Mouse (Mus musculus): Measurements from ENCODE around the gene Cacna1b. TPM values are rescaled to one million over a fixed set of nuclear protein-coding genes. Genes with fewer than 3 reads are reported as not detected.

Gene Cacna1b
- polyA plus RNA-seq, 1 experiment, result 0.01 TPM

DNA sequence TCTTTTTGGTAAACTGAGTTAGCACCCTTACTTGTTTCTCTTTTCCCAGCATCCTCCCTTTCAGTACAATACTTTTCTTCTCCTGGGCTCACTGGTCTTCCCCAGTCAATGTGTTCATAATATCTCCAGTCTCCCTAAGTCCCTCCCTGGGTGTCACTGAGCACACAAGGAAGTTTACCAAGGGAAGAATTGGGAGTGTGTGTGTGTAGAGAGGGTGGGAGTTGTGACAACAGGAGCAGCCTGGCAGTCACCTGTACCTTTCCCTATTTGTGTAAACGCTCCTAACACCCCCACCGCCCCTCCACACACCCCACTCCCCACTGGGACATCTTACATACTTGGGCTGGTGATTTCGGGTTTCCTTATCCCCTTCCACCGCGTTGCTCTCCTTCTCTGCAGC lies 84.4 kb downstream of the Cacna1b start:
- Histone ChIP-seq H3K36me3 (ENCODE audit: control insufficient read depth) (no peaks in the 10 kb centered on the region), H3K27me3 (ENCODE audit: control insufficient read depth) (peaks cover 8% of the 10 kb centered on the region)

DNA sequence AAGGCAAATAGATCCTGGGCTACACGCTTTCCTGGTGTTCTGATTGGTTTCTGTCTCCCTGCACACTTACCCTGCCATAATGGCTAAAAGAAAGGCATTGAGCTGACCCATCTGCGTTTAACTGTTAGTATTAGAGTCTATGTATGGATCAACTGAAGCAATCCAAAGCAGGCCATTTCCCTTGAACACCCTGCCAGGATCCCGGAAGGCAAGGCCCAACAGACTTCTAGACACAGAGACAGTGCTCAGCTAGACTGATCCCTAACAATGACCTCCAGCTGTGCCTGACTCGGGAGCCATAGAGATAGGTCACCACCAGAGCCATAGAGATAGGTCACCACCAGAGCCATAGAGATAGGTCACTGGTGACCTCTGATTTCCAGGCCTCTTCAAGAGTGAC lies 84.8 kb downstream of the Cacna1b start:
- no peaks in the 10 kb centered on the region for H3K4me1 ChIP-seq (ENCODE audit: control insufficient read depth)
- no peaks in the 10 kb centered on the region for H3K9me3 ChIP-seq (ENCODE audit: control insufficient read depth, low read length)
- H3K27me3 ChIP-seq (ENCODE audit: control insufficient read depth), result peaks cover 8% of the 10 kb centered on the region
- TF ChIP-seq TAL1 (IDR thresholded peaks at IDR 0.05; ENCODE audit: low read length) (no peak), GATA1 (IDR thresholded peaks at IDR 0.05; ENCODE audit: low read length) (no peak)
- H3K4me3 ChIP-seq (replicated peaks), result no peak overlapping the region
- no peaks in the 10 kb centered on the region for H3K36me3 ChIP-seq (ENCODE audit: control insufficient read depth)

More for the DNA sequence above, 84.4 kb downstream of the Cacna1b start:
- no peak overlapping the region for H3K4me3 ChIP-seq (replicated peaks)
- TF ChIP-seq GATA1 (IDR thresholded peaks at IDR 0.05; ENCODE audit: low read length), result no peak
- no peak for TF ChIP-seq TAL1 (IDR thresholded peaks at IDR 0.05; ENCODE audit: low read length)
- H3K4me1 ChIP-seq (ENCODE audit: control insufficient read depth), result no peaks in the 10 kb centered on the region
- no peaks in the 10 kb centered on the region for H3K9me3 ChIP-seq (ENCODE audit: control insufficient read depth, low read length)

DNA sequence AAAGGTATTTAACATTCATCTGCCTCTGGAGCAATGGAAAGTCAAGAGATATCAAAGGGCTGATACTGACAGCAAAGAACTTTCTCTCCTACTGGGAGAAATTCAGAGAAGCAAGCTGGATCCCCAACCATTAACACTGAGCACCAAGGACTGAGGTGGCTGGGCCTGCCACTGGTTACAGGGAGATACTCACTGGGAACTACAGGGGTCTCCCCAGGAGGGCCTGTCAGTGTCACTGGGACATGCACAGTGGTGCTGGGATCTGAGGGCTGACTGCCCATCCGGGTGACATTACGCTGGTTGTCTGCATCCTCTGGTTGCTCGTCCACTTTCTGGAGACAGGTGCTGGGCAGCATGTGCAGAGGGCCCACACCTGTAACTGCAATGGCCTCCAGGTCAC lies 85.3 kb downstream of the Cacna1b start:
- Histone ChIP-seq H3K9me3 (ENCODE audit: control insufficient read depth, low read length) (no peaks in the 10 kb centered on the region), H3K4me1 (ENCODE audit: control insufficient read depth) (no peaks in the 10 kb centered on the region), H3K27me3 (ENCODE audit: control insufficient read depth) (peaks cover 8% of the 10 kb centered on the region), H3K36me3 (ENCODE audit: control insufficient read depth) (no peaks in the 10 kb centered on the region), H3K4me3 (replicated peaks) (no peak overlapping the region)
- TF ChIP-seq TAL1 (IDR thresholded peaks at IDR 0.05; ENCODE audit: low read length), result no peak
- TF ChIP-seq GATA1 (IDR thresholded peaks at IDR 0.05; ENCODE audit: low read length), result no peak

DNA sequence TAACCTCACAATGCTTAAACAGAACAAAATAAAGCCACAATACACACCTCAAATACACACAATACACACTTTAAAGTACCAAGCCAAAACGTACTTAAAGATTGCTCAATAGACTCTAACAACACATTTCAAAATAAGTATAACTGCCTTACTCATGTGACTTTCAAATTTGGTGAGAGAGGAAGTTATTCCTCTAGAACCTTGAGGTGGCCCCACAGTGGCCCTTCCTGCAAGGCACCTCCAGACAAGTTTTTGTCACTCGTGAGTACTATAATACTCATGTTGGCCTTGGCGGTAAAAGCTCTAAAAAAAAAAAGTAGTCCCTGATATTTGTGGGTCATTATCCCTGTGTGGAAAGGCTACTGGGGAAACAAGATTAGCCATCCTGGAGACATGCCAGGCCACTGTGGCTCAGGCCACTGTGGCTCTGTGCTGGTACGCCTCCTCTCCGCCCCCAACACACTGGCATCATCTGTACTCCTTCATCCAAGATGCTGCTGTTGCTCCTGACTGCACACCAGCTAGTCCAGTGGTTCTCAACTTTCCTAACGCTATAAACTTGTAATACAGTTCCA lies 88.4 kb downstream of the Cacna1b start:
- peaks cover 8% of the 10 kb centered on the region for H3K27me3 ChIP-seq (ENCODE audit: control insufficient read depth)
- H3K4me3 ChIP-seq (replicated peaks), result no peak overlapping the region
- no peak for TF ChIP-seq GATA1 (IDR thresholded peaks at IDR 0.05; ENCODE audit: low read length)
- no peak for TF ChIP-seq TAL1 (IDR thresholded peaks at IDR 0.05; ENCODE audit: low read length)
- H3K4me1 ChIP-seq (ENCODE audit: control insufficient read depth), result no peaks in the 10 kb centered on the region
- no peaks in the 10 kb centered on the region for H3K36me3 ChIP-seq (ENCODE audit: control insufficient read depth)
- H3K9me3 ChIP-seq (ENCODE audit: control insufficient read depth, low read length), result no peaks in the 10 kb centered on the region

DNA sequence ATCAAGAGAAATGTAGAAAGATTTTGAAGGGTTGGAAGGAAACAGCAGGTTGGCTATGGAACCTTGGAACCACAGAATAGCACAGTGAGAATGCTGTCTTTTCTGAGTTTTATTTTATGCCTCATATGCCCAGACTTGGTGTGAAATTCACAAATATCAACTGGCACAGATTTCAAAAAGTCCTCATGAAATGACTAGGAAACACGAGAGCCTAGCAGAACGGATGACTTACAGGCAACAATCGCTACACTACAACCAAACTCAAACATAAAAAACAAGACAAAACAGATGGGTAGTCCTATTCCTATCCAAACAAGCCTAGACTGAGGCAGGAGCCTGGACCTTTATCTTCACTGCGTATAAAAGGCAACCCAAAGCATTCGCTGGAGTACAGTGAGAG lies 94.4 kb downstream of the Cacna1b start:
- TF ChIP-seq TAL1 (IDR thresholded peaks at IDR 0.05; ENCODE audit: low read length) (no peak), GATA1 (IDR thresholded peaks at IDR 0.05; ENCODE audit: low read length) (no peak)
- Histone ChIP-seq H3K36me3 (ENCODE audit: control insufficient read depth) (no peaks in the 10 kb centered on the region), H3K4me3 (replicated peaks) (no peak overlapping the region), H3K4me1 (ENCODE audit: control insufficient read depth) (no peaks in the 10 kb centered on the region), H3K27me3 (ENCODE audit: control insufficient read depth) (no peaks in the 10 kb centered on the region), H3K9me3 (ENCODE audit: control insufficient read depth, low read length) (no peaks in the 10 kb centered on the region)

DNA sequence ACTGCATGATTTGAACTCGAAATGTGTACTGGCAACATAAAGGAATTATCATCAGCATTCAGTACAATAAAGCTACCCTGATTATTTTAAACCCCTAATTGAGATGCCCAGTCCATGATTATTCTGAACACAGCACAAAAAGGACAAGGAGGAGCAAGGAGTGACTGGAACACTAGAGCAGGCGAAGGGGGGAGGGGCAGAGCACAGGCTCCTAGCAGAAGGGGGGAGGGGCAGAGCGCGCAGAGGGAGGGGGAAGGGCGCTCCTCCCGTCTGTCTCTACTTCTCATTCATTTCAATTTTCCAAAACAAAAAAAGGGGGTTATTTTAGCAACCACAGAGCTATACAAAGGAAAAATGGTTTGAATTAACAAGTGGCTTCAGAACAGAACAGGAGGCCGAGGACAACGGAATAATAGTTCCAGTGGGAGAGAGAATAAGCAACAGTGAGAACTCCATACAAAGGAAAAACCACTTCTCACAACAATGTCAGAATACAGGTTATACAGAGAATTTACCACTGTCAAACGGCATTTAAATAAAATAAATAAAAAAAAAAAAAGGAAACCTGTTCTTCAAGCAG lies 98.2 kb downstream of the Cacna1b start:
- Histone ChIP-seq H3K27me3 (ENCODE audit: control insufficient read depth) (no peaks in the 10 kb centered on the region), H3K4me1 (ENCODE audit: control insufficient read depth) (no peaks in the 10 kb centered on the region), H3K9me3 (ENCODE audit: control insufficient read depth, low read length) (no peaks in the 10 kb centered on the region), H3K4me3 (replicated peaks) (no peak overlapping the region), H3K36me3 (ENCODE audit: control insufficient read depth) (no peaks in the 10 kb centered on the region)
- no peak for TF ChIP-seq GATA1 (IDR thresholded peaks at IDR 0.05; ENCODE audit: low read length)
- no peak for TF ChIP-seq TAL1 (IDR thresholded peaks at IDR 0.05; ENCODE audit: low read length)

DNA sequence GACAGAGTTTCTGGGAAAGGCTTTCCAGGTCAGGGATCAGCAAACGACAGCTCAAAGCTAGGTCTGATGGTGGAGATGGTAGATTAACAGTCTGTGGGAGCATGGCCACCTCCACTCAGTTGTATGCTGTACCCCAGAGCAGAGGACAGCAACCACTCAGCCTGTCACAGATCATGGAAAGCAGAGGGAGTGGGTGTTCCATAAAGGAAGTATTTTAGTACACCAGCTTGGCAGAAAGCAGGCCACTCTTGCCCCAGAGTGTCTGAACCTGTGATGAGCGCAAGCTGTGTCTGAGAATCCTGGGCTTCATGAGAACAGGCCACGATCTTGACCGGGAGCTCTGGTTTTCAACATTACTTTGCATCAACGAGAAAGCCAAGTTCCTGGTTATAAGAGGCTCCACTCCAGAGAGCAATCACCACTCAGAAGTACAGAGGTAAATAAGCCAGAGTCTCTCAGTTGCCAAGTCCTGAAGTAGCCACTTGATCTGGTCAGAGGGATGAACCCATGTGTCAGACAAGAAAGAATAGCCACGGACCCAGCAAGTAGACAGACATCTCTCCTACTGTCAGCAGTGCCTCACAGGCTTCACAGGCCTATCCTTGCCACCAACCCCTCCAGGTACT lies 103.7 kb downstream of the Cacna1b start:
- TF ChIP-seq GATA1 (IDR thresholded peaks at IDR 0.05; ENCODE audit: low read length), result no peak
- TF ChIP-seq TAL1 (IDR thresholded peaks at IDR 0.05; ENCODE audit: low read length), result no peak

DNA sequence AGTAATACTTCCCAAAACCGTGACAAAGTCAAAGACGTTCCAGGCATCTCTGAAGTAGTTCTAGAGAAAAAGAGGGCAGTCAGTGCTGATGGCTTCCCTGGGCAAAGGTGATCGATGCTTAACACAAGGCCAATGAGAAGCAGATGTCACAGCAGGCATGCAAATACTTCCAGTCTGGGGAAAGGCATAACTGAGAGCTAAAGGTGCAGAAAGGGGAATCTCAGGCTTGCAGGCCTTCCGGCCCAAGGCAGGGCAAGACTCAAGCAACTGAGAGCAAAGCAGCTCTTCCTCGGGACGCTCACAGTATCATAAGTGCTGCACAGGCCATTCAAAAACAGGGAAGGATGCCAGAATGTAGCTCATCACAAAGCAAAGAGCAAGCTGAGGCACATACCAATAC lies 114.4 kb downstream of the Cacna1b start:
- TF ChIP-seq TAL1 (IDR thresholded peaks at IDR 0.05; ENCODE audit: low read length) (no peak), GATA1 (IDR thresholded peaks at IDR 0.05; ENCODE audit: low read length) (no peak)
- no peaks in the 10 kb centered on the region for H3K27me3 ChIP-seq (ENCODE audit: control insufficient read depth)
- H3K4me1 ChIP-seq (ENCODE audit: control insufficient read depth), result no peaks in the 10 kb centered on the region
- no peak overlapping the region for H3K4me3 ChIP-seq (replicated peaks)
- no peaks in the 10 kb centered on the region for H3K36me3 ChIP-seq (ENCODE audit: control insufficient read depth)
- no peaks in the 10 kb centered on the region for H3K9me3 ChIP-seq (ENCODE audit: control insufficient read depth, low read length)

More for the DNA sequence above, 103.7 kb downstream of the Cacna1b start:
- no peaks in the 10 kb centered on the region for H3K4me1 ChIP-seq (ENCODE audit: control insufficient read depth)
- no peaks in the 10 kb centered on the region for H3K27me3 ChIP-seq (ENCODE audit: control insufficient read depth)
- no peaks in the 10 kb centered on the region for H3K36me3 ChIP-seq (ENCODE audit: control insufficient read depth)
- no peak overlapping the region for H3K4me3 ChIP-seq (replicated peaks)
- H3K9me3 ChIP-seq (ENCODE audit: control insufficient read depth, low read length), result no peaks in the 10 kb centered on the region

DNA sequence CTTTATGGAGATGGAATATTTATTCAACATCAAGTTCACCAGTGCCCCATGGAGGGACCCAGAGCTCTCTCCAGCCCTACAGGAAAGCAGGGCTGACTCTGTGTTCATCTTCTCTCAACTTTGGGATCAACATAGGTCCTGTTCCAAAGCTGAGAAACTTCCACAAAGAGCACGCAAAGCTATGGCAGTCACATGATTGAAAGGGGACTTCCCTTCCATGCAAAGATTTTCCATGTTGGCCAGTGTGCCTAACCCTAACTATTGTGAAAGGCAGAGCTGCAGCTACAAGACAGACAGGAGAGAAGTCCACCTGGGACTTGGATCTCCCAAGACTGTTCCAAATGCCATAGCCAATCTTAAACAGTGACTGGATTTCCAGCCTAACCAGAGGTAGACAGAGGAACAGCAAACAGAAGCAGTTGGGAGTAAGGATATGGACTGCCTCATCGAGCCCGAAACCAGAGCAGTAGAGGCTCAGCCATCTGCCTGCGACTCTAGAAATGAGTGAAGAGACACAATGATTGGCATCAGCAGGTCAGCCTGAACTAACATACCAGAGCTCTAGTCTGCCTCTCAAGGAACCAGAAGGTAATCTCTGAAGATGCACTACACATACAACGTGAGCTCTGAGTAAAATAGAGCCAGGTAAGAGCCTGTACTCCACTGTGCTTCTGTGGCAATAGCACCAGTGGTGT lies 116.4 kb downstream of the Cacna1b start:
- no peaks in the 10 kb centered on the region for H3K36me3 ChIP-seq (ENCODE audit: control insufficient read depth)
- no peak for TF ChIP-seq GATA1 (IDR thresholded peaks at IDR 0.05; ENCODE audit: low read length)
- TF ChIP-seq TAL1 (IDR thresholded peaks at IDR 0.05; ENCODE audit: low read length), result no peak

More for the DNA sequence above, 116.4 kb downstream of the Cacna1b start:
- H3K4me3 ChIP-seq (replicated peaks), result no peak overlapping the region
- no peaks in the 10 kb centered on the region for H3K9me3 ChIP-seq (ENCODE audit: control insufficient read depth, low read length)
- H3K27me3 ChIP-seq (ENCODE audit: control insufficient read depth), result no peaks in the 10 kb centered on the region
- H3K4me1 ChIP-seq (ENCODE audit: control insufficient read depth), result no peaks in the 10 kb centered on the region

Data from erythroblast, embryonic 14.5 days (primary cell).